Mouse (Mus musculus) heart, adult 2 months (tissue): ENCODE measurements around the gene Rft1.

ENCODE experiments used
- CTCF ChIP-seq: fragments of 200-600 bp; IDR thresholded peaks from 2 replicates; pipeline ENCODE4 v1.8.1; 2022; ENCODE audit warnings: antibody characterized with exemption, mild to moderate bottlenecking, moderate library complexity
- POLR2A ChIP-seq: fragments of 200-500 bp; IDR thresholded peaks from 2 replicates; pipeline ENCODE4 v1.6.1; 2011; ENCODE audit warnings: mild to moderate bottlenecking, low read depth, low read length, control low read depth; ENCODE audit not compliant: insufficient read depth

DNA sequence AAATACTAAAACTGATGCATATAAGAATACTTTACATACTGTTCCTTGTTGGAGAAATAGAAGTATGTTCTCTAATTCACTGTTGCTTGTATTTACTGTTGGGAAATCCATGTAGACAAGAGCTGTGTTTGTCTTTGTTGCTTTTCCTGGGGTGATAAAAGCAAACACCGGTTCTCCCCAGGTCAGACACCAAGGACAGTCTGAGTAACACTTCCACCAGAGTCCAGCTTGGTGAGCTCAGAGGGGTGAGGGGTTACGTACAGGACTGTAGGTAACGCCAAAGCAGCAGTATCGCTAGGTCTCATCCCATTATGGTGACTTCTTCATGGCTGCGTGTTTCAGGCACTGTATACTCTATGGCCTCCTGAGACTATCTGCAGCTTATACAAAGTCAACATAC, 80.5 kb downstream of the Rft1 start:
- TF ChIP-seq POLR2A (no peak), CTCF (no peak)
